Mouse (Mus musculus) c-Kit-positive CD71-positive TER-119-negative erythroid progenitor cells, embryonic 14.5 days (primary cell): ENCODE results near the gene Ntng1.
"Not testable (repeated sequence)": the region's sequence is repeated elsewhere in the genome, so short reads cannot be mapped to it uniquely, and the experiment has no call there.

Experiments
- DNase-seq: peaks from one replicate; pipeline ENCODE4 v3.0.0-alpha.2; 2013; ENCODE audit warnings: low read depth

The Ntng1 gene

GRCm38 (mm10) chr3:109781917-109782288 lies 361.9 kb downstream of the Ntng1 start:
- DNase-seq, result no peak

- no peak for DNase-seq
Measured at GRCm38 (mm10) chr3:109775200-109775599, 368.6 kb downstream of the Ntng1 start.

GRCm38 (mm10) chr3:109772120-109772519 lies 371.7 kb downstream of the Ntng1 start:
- no peak for DNase-seq

GRCm38 (mm10) chr3:109766939-109767338 lies 376.9 kb downstream of the Ntng1 start:
- no peak for DNase-seq

GRCm38 (mm10) chr3:109765608-109766007 lies 378.2 kb downstream of the Ntng1 start:
- no peak for DNase-seq

- no peak for DNase-seq
Measured at GRCm38 (mm10) chr3:109765141-109765540, 378.7 kb downstream of the Ntng1 start.

- DNase-seq, result no peak
Measured at GRCm38 (mm10) chr3:109756426-109756825, 387.4 kb downstream of the Ntng1 start.

- DNase-seq, result not testable (repeated sequence)
Measured at GRCm38 (mm10) chr3:109747593-109747992, 396.2 kb downstream of the Ntng1 start.

- no peak for DNase-seq
Measured at GRCm38 (mm10) chr3:109740466-109741102, 403.2 kb downstream of the Ntng1 start.

GRCm38 (mm10) chr3:109732327-109733182 lies 411.3 kb downstream of the Ntng1 start:
- DNase-seq, result no peak

GRCm38 (mm10) chr3:109731592-109732230 lies 412.1 kb downstream of the Ntng1 start:
- no peak for DNase-seq
